Mouse (Mus musculus): ENCODE data around the gene Palld.

DNA sequence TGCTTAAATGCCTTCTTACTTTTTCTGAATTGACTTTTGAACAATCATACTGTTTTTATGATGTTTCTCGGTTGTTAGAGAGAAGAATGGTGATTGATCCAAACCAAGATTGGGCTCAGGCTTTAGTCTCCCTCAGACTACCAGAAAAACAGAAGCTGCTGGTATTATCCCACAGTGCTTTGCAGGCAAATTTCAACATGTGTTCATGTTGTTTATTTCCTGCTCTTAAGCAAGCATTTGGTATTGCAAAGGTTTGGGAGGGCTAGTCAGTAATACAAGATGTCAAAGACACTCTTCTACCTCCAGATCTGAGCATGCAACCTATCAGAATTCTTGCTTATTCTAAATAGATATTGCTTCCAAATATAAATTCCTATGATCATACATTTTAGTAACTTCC, 5.7 kb downstream of the Palld start:
- no peak for TF ChIP-seq TAL1 (IDR thresholded peaks at IDR 0.05; ENCODE audit: low read length)
- no peak for TF ChIP-seq GATA1 (IDR thresholded peaks at IDR 0.05; ENCODE audit: low read length)
